Mouse (Mus musculus) heart, embryonic 16.5 days (tissue): ENCODE measurements around the gene Pih1d1. TPM values are rescaled to one million over a fixed set of nuclear protein-coding genes. Genes with fewer than 3 reads are reported as not detected.

Experiments
- ATAC-seq: fragments of 200-750 bp; cut with Nextera tagmentation; replicated peaks from 2 replicates; pipeline ENCODE4 v1.8.0; 2017; ENCODE audit warnings: moderate number of reproducible peaks; ENCODE audit not compliant: insufficient read depth, low FRiP score; ENCODE audit errors: extremely low read depth
- H3K27ac ChIP-seq: fragments of 300-500 bp; sonication (generic); 2 replicates; pipeline ENCODE4 v1.5.1; 2014; ENCODE audit warnings: mild to moderate bottlenecking, low read length, control low read depth, moderate library complexity
- H3K27me3 ChIP-seq: fragments of 300-500 bp; sonication (generic); 2 replicates; pipeline ENCODE4 v1.6.1; 2014; ENCODE audit warnings: low read length, mixed read lengths; ENCODE audit not compliant: control insufficient read depth, insufficient read depth
- H3K36me3 ChIP-seq: fragments of 300-500 bp; sonication (generic); 2 replicates; pipeline ENCODE4 v1.6.1; 2014; ENCODE audit not compliant: control insufficient read depth, insufficient read depth
- H3K4me1 ChIP-seq: fragments of 300-500 bp; sonication (generic); 2 replicates; pipeline ENCODE4 v1.6.1; 2014; ENCODE audit warnings: low read length, mixed read lengths; ENCODE audit not compliant: control insufficient read depth, insufficient read depth
- H3K4me2 ChIP-seq: fragments of 300-500 bp; sonication (generic); 2 replicates; pipeline ENCODE4 v1.6.1; 2014; ENCODE audit warnings: low read depth, mild to moderate bottlenecking, control low read depth, low read length
- H3K4me3 ChIP-seq: fragments of 300-500 bp; sonication (generic); 2 replicates; pipeline ENCODE4 v1.5.1; 2014; ENCODE audit warnings: mild to moderate bottlenecking, control low read depth, low read length
- H3K9ac ChIP-seq: fragments of 300-500 bp; sonication (generic); 2 replicates; pipeline ENCODE4 v1.6.1; 2014; ENCODE audit warnings: low read length, control low read depth
- H3K9me3 ChIP-seq: fragments of 300-500 bp; sonication (generic); replicated peaks from 2 replicates; pipeline ENCODE4 v1.6.1; 2016; ENCODE audit warnings: low read length; ENCODE audit not compliant: control insufficient read depth
- WGBS: fragments of 180-500 bp; shearing (Covaris S2); extraction: QIAGEN DNeasy Blood & Tissue Kit; methylation state at CpG from one replicate; pipeline ENCODE4 v1.1.7; 2014; 5-methylcytosine and 5-hydroxymethylcytosine counted together
- polyA plus RNA-seq: library from polyadenylated mRNA; unstranded; fragments of >200 nt; fragmentation: Nextera tagmentation; extraction: Ambion mirVana; gene quantifications from 2 replicates; pipeline ENCODE4 v1.2.1, GENCODE M21; 2015

Gene Pih1d1
- polyA plus RNA-seq, 1 experiment from 2014 or later = 76.8 TPM

GRCm38 (mm10) chr7:45160866-45161265, 6.8 kb downstream of the Pih1d1 start:
- Histone ChIP-seq H3K4me3 (no peak overlapping the region), H3K4me1 (peaks cover 8% of the 10 kb centered on the region), H3K9ac (no peak overlapping the region), H3K9me3 (no peaks in the 10 kb centered on the region), H3K36me3 (peaks cover 6% of the 10 kb centered on the region; the same call in 1 of the 2 replicates), H3K27me3 (peaks cover 32% of the 10 kb centered on the region), H3K27ac (no peak overlapping the region), H3K4me2 (no peak overlapping the region)
- no peak for ATAC-seq
- 87% methylated on average over 3 of the region's 3 CpGs for WGBS

- ATAC-seq = peak; percentile 84
- Histone ChIP-seq H3K27ac (no peak overlapping the region), H3K4me2 (peak overlapping the region; percentile 74), H3K9ac (no peak overlapping the region), H3K27me3 (peaks cover 42% of the 10 kb centered on the region), H3K4me3 (peak overlapping the region; percentile 48), H3K36me3 (peaks cover 6% of the 10 kb centered on the region; the same call in 1 of the 2 replicates), H3K4me1 (peaks cover 8% of the 10 kb centered on the region), H3K9me3 (no peaks in the 10 kb centered on the region)
- 4% methylated on average over 35 of the region's 35 CpGs for WGBS
These were observed 7.7 kb downstream of the Pih1d1 start for GRCm38 (mm10) chr7:45161612-45162473.

- no peaks in the 10 kb centered on the region for H3K9me3 ChIP-seq
- no peak overlapping the region for H3K27ac ChIP-seq
- no peak for ATAC-seq
- H3K4me3 ChIP-seq = peak overlapping the region; percentile 48
- H3K36me3 ChIP-seq = peaks cover 6% of the 10 kb centered on the region; the same call in 1 of the 2 replicates
- H3K4me1 ChIP-seq = peaks cover 8% of the 10 kb centered on the region
- no peak overlapping the region for H3K9ac ChIP-seq
- peaks cover 49% of the 10 kb centered on the region for H3K27me3 ChIP-seq
- H3K4me2 ChIP-seq = peak overlapping the region; percentile 74
- 25% methylated on average over 6 of the region's 6 CpGs for WGBS
These were observed 8.4 kb downstream of the Pih1d1 start for GRCm38 (mm10) chr7:45162551-45162950.

GRCm38 (mm10) chr7:45162996-45163615, 9.0 kb downstream of the Pih1d1 start:
- H3K4me3 ChIP-seq = no peak overlapping the region
- peaks cover 53% of the 10 kb centered on the region for H3K27me3 ChIP-seq
- H3K4me2 ChIP-seq = no peak overlapping the region
- peaks cover 8% of the 10 kb centered on the region for H3K4me1 ChIP-seq
- ATAC-seq = no peak
- H3K27ac ChIP-seq = no peak overlapping the region
- H3K9ac ChIP-seq = no peak overlapping the region
- 72% methylated on average over 9 of the region's 9 CpGs for WGBS
- no peaks in the 10 kb centered on the region for H3K9me3 ChIP-seq
- peaks cover 6% of the 10 kb centered on the region; the same call in 1 of the 2 replicates for H3K36me3 ChIP-seq

- Histone ChIP-seq H3K9ac (peak within 1 kb of the TSS; percentile 61), H3K4me3 (peak within 1 kb of the TSS; percentile 49), H3K27ac (no peak within 1 kb of the TSS), H3K9me3 (peaks cover 2% of the 10 kb centered on the region), H3K27me3 (peaks cover 61% of the 10 kb centered on the region), H3K4me1 (peaks cover 8% of the 10 kb centered on the region), H3K4me2 (peak within 1 kb of the TSS; percentile 67), H3K36me3 (peaks cover 5% of the 10 kb centered on the region; the same call in 1 of the 2 replicates)
- no peak for ATAC-seq
- WGBS = 2% methylated on average over 40 of the region's 41 CpGs
These were observed 9.8 kb downstream of the Pih1d1 start, which contains the start of gene Slc17a7 for GRCm38 (mm10) chr7:45163735-45164490. Gene Slc17a7, plus strand, starts transcription at chr7:45163949.

- Histone ChIP-seq H3K27me3 (peaks cover 68% of the 10 kb centered on the region), H3K36me3 (no peaks in the 10 kb centered on the region), H3K4me1 (peaks cover 8% of the 10 kb centered on the region), H3K4me3 (no peak overlapping the region), H3K9ac (no peak overlapping the region), H3K9me3 (peaks cover 11% of the 10 kb centered on the region), H3K4me2 (no peak overlapping the region), H3K27ac (no peak overlapping the region)
- 36% methylated on average over 5 of the region's 5 CpGs for WGBS
- ATAC-seq = no peak
These were observed 10.7 kb downstream of the Pih1d1 start for GRCm38 (mm10) chr7:45164833-45165232.

- Histone ChIP-seq H3K4me2 (no peak overlapping the region), H3K9ac (no peak overlapping the region), H3K9me3 (peaks cover 20% of the 10 kb centered on the region), H3K27me3 (peaks cover 70% of the 10 kb centered on the region), H3K4me3 (no peak overlapping the region), H3K4me1 (peaks cover 8% of the 10 kb centered on the region), H3K27ac (no peak overlapping the region), H3K36me3 (no peaks in the 10 kb centered on the region)
- no peak for ATAC-seq
- WGBS = 53% methylated on average over 11 of the region's 11 CpGs
These were observed 11.6 kb downstream of the Pih1d1 start for GRCm38 (mm10) chr7:45165701-45166100.

GRCm38 (mm10) chr7:45166950-45167401, 12.9 kb downstream of the Pih1d1 start:
- no peak overlapping the region for H3K9ac ChIP-seq
- H3K9me3 ChIP-seq = peaks cover 30% of the 10 kb centered on the region
- peaks cover 8% of the 10 kb centered on the region for H3K4me1 ChIP-seq
- no peak overlapping the region for H3K27ac ChIP-seq
- no peak overlapping the region for H3K4me2 ChIP-seq
- no peaks in the 10 kb centered on the region for H3K36me3 ChIP-seq
- H3K27me3 ChIP-seq = peaks cover 75% of the 10 kb centered on the region
- H3K4me3 ChIP-seq = no peak overlapping the region
- no peak for ATAC-seq
- WGBS = 27% methylated on average over 10 of the region's 10 CpGs
